Mouse (Mus musculus) urinary bladder, postnatal 36 days (tissue): ENCODE data around the gene Cep112.
A peak's percentile ranks its signal among the peaks of the same experiment; 100 is the strongest.

ENCODE experiments used
- DNase-seq, 2 experiments: peaks; one replicate each; pipeline ENCODE4 v3.0.0; 2022; ENCODE audit warnings: low spot score in 2 of 2, mixed read lengths in 1 of 2

Cep112 gene

GRCm38 (mm10) chr11:108447148-108447547 lies 22.2 kb downstream of the Cep112 start:
- DNase-seq = no peak

GRCm38 (mm10) chr11:108449811-108450210 lies 24.8 kb downstream of the Cep112 start:
- peak; percentile 49 to 60 for DNase-seq

DNA sequence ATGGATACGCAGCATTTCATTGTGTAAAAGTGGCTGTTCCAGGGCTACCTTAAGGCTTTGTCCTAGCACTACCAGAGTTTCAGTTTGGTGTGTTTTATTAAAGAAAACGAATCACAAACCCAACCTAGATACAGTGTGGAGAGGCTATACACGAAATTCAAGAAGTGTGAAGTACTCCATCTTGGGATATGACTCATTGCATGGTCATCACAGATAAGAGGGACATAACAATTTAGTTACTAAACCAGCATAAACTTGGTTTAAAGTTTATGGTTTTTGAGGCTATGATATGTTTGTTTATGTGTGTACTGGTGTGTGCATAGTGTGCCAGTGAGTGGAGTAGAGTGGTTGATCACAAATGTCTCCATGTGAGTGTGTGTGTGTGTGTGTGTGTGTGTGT lies 34.6 kb downstream of the Cep112 start:
- DNase-seq = no peak

DNA sequence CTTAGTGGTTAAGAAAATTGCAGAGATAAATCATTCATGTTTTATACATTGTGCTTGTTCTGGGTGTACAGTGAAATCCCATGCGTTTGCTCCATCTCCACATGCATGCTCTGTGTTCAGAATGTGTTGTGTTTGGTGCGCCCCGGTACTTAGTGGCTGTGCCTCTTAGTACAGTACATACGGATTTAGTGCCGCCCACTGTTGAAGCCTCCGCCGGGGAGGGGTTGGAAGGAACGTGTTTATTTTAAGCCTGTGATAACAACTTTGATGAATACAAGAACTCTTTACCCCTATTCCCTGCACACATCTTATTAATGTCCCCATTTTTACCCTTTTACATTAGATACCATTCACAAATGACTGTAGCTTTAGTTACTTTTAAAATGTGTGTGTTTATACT lies 39.1 kb downstream of the Cep112 start:
- no peak for DNase-seq

- DNase-seq = no peak
These were observed 39.8 kb downstream of the Cep112 start for GRCm38 (mm10) chr11:108464715-108465301.

GRCm38 (mm10) chr11:108475738-108476137 lies 50.7 kb downstream of the Cep112 start:
- DNase-seq = no peak

DNA sequence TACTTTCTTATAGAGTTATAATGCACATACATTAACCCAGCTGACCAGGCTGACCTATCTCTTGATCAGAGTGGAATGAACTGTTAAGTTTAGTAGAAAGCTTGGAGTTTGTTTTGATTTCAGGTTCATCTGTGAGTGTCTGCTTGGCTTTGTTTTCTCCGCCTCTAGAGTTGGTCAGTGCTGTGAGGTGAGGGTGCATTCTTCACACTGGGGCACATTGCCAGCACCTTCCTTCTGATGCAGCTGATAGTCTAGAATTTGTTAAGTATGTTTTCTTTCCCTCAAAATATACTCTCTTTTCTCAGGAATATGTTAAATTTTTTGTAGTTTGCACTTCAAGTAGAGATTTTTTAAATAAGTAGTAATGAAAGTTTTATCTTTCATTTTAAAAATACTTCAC lies 51.2 kb downstream of the Cep112 start:
- DNase-seq = no peak

DNA sequence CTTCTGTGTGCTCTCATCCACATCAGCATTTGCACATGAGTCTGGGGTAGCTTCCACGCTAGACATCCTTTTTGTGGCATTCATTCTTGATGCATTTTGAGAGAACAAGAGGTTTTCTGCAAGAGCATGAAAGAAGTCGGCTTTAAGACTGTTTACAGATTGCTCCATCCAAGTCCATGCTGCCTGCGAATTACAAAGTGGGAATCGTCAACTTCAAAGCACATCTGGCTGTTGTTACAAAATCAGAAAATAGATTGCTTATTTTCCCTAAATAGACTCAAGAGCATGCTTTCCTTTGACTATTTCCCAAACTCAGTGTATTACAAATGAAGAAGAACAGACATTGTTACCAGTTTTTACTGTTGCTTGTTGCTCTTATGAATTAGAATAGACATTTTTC lies 59.0 kb downstream of the Cep112 start:
- no peak for DNase-seq

GRCm38 (mm10) chr11:108488256-108488655 lies 63.3 kb downstream of the Cep112 start:
- no peak for DNase-seq

GRCm38 (mm10) chr11:108489863-108490262 lies 64.9 kb downstream of the Cep112 start:
- no peak for DNase-seq

DNA sequence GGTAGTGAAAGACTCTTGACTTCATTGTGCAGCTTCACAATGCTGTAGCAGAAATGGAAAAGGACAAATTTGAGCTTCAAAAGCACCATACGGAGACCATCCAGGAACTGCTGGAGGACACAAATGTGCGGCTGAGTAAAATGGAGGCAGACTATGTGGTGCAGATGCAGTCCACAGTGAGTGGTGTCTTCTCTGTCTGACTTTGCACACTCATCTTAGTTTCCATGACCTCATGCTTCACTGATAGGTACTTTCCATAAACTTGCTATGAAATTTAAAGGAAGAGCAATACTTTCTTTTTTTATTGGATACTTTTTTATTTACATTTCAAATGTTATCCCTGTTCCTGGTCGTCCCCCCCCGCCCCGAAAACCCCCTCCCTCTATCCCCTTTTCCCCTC lies 83.2 kb downstream of the Cep112 start:
- DNase-seq = no peak

DNA sequence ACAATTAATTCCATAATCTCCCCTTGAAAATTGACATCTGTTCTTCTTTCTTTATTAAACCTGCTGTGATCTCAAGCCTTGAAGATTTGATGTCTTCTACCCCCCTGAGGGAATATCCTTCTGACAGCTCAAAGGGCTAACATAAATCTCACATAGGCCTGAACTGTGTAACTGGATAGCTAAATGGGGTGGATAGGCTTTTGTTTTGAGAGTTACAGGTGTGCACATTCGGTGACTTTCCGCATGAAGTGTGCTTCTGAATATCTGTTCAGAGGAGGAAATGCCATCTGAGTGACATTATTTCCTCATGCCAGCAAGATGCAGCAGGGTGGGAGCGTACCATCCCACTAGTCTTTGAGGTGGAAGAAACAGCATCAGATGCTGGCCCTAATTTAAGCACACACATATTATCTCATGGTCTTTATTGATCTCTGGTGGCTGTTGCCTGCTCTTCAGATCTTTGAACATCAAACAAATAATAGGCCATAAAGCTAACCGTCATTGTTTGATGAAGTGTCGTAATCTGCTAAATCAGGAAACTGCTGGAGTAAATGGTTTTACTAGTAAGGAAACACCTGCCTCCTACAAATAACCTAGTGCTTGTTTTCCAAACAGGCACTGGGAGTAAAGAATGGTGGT lies 102.9 kb downstream of the Cep112 start:
- DNase-seq = no peak

- no peak for DNase-seq
These were observed 107.9 kb downstream of the Cep112 start for GRCm38 (mm10) chr11:108532901-108533300.

DNA sequence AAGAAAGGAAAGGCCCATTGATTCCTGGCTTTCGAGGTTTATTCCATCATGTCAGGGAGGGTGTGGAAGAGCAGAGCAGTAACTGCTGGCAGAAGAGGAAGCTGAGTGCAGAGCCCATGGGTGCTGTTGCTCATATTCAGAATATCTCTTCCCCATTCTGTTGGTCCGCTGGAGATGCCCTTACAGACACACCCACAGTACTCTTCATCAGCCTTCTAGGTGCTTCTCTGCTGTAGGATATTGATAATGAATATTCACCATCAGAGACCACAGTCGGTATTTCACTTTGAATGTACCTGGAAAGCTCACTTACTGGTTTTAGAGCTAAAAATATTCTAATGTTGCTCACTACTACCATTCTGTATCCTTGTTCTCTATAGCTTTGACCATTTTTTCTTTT lies 109.0 kb downstream of the Cep112 start:
- no peak for DNase-seq

- no peak for DNase-seq
These were observed 128.1 kb downstream of the Cep112 start for GRCm38 (mm10) chr11:108552997-108553622.

- DNase-seq = no peak
These were observed 128.9 kb downstream of the Cep112 start for GRCm38 (mm10) chr11:108553881-108554280.

GRCm38 (mm10) chr11:108558544-108558943 lies 133.6 kb downstream of the Cep112 start:
- no peak for DNase-seq

GRCm38 (mm10) chr11:108559506-108559905 lies 134.5 kb downstream of the Cep112 start:
- DNase-seq = no peak

GRCm38 (mm10) chr11:108562076-108562475 lies 137.1 kb downstream of the Cep112 start:
- no peak for DNase-seq

- no peak for DNase-seq
These were observed 161.7 kb downstream of the Cep112 start for GRCm38 (mm10) chr11:108586551-108587184.

DNA sequence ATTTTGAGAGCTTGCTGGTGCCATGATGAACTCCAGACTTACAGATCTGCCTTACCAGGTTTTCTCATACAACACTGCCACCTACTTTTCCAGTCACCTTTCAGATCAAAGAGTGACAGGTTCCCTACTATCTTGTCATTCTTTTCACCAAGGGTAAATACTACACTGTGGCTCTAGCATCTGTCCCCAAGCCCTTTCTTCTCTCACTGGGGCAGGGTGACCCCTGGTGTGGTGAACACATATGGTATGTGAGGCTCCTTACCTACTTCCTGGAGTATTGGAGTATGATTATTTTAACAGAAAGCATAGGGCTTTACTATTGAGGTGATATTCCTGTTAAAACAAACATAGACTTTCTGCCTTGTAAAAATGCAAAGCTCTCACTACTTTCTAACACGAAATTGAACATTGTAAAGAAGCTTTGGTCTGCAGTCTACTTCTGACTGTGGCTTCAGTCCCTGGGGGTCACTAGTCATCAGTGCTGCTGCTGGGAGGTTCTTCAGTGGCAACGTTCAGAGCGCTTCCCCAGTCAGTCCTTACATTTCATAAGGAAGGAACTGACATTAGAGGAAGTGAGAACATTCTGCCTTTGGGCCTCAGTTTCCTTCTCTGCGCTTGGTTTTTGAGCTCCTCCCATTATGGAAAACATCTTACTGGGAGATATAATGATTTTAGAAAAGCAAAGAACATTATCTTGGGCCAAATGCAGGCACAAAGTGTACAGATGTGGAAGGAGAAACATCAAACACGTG lies 168.4 kb downstream of the Cep112 start:
- DNase-seq = no peak

DNA sequence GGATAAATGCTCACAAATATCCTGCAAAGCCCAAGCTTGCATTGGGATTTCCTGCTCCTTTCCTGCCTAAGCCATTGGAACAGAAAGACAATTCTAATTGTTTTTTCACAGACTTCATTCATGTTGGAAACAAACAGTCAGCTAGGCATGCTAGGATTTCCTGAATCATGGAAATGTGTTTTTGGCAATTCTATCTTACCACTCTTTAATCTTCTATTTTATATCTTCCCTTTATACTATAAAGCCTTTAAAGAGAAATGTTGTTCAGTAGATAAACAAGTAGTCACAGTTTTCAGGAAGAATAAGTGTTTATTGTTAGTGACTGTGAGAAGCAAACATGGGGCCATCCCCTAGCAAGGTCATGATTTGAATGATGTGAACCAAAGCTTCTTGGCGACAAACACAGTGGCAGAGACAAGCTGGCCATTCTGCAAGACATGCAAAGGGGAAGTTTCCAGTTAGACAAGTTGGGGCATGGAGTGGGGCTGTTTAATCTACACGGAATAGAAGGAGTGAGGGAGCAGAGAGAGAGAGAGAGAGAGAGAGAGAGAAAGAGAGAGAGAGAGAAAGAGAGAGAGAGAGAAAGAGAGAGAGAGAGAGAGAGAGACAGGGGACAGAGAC lies 169.1 kb downstream of the Cep112 start:
- DNase-seq = no peak
